Mouse (Mus musculus) spleen, adult 18-20 months (tissue): ENCODE data around the gene Ube2s.
"Not testable (repeated sequence)": the region's sequence is repeated elsewhere in the genome, so short reads cannot be mapped to it uniquely, and the experiment has no call there.

ENCODE experiments used
- DNase-seq, 2 experiments: peaks; one replicate each; pipeline ENCODE4 v3.0.0; 2022; ENCODE audit warnings: mixed read lengths in 2 of 2

The Ube2s gene

DNA sequence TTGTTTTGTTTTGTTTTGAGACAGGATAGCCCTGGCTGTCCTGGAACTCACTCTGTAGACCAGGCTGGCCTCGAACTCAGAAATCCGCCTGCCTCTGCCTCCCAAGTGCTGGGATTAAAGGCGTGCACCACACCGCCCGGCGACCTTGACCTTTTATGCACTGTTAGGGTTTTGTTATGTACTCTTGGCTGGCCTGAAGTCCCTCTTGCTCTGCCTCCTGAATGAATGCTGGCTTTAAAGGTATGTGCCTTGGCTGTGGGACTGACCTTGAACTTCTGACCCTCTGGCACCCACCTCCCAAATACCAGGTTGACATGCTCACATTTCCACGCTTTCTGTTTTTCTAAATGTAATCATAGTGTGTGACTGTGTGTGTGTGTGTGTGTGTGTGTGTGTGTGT lies 8.5 kb upstream of the Ube2s start:
- not testable (repeated sequence) for DNase-seq

DNA sequence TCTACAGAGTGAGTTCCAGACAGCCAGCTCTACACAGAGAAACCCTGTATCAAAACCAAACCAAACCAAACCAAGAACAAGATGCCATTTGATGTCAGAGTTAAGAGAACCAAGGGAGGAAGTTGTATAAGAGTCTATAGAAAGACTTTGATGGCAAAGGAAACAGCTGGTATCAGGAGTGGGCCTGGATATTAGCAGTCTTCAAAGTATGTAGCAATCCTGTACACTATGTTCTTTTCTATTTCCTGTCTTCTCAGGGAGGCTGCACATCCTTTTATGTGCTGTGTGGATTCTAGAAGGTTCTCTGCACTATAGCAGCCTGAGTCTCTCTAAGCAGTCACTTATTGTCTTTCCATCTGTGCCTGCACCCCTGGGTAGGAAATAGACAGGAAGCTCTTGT lies 4.2 kb upstream of the Ube2s start:
- no peak for DNase-seq

DNA sequence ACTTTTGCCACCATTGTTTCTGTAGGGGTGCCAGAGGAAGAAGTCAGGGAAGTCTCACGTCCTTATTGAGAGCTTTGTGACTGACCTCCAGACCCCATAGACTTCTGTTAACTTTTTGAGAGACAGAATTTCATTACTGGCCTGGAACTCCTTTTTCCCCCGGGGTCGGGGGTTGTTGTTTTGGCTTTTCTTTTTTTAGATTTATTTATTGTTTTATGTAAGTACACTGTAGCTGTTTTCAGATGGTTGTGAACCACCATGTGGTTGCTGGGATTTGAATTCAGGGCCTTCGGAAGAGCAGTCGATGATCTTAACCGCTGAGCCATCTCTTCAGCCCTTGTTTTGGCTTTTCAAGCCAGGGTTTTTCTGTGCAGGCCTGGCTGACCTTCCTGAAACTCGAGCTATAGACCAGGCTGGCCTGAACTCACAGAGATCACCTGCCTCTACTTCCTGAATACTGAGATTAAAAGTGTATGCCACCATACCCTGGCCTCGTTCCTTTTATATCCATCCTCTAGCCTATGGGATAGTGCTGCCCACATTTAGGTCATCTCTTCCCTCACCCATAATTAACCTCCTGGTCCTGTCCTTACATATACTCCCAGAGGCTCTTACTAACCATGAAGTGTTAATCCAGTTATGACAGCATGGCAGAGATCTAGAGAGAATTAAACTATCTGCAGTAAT lies 858 bp upstream of the Ube2s start:
- DNase-seq, result no peak

DNA sequence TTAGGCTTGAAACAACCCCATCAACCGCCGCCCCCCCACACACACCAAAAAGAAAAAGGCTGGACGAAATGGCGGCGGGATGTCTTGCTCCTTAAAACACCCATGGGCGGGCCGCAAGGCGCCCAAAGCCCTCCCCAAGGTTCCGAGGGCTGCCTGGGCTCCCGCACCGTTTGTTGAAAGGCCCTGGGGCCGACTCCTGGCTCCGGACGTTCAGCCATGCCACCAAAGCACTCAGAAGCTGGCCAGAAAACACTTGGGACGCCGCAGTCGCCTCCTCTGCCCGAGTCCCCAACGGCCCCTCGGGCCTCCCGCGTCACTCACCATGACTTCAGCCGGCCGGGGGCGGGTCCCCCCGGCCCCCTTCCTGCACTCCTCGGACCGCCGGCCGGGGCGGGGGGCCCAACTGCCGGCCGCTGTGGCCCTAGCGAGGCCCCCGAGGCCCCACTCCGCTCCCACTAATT lies 518 bp downstream of the Ube2s start:
- DNase-seq, result no peak

DNA sequence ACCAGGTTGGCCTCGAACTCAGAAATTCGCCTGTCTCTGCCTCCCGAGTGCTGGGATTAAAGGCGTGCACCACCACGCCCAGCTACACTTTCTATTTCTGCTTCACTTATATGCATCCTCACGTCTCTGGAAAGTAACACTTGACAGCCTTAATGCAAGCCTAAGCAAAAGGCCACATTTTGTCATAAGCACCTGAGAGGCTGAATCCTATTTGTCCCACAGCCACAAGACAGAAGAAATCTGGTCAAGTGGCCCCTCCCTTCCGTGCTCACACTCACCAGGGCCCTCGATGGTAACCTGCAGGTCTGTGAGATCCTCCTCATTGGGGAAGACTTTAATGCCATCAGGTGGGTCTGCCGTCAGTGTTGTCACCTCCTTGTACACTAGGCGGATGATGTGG lies 1.3 kb downstream of the Ube2s start:
- not testable (repeated sequence) for DNase-seq

DNA sequence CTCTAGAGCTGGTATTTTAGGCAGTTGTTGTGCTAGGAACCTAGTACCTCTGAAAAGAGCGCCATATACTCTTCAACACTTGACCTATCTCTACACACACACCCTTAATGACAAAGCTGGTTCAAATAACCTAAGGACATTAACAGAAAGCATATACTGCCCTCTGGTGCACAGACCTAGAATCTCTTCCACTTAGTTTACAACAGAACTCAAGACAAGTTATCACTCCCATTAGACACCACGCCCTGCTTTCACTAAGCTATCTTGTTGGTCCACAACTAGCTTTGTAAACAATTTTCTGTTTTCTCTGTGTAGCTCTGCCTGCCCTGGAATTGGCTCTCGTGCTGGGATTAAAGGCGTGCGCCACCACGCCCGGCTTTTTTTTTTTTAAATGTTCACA lies 5.7 kb downstream of the Ube2s start:
- DNase-seq, result peak in 1 of 2 experiments; percentile 23

DNA sequence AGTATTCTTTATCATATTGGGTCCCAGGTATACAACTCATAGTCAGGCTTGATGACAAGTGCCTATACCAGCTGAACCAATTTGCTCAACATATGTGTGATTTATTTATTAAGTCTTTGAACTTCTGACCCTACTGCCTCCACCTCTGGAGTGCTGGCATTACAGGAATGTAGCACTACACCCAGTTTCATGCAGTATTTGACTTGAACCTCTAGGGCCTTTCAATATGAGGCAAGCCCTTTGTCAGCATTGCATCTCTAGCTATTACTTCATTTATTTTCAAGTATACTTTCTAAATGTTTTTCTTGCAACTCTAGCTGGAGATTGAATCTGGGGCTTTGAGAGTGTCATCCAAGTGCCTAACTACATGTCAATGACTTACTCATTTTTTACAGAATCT lies 10.1 kb downstream of the Ube2s start:
- no peak for DNase-seq

DNA sequence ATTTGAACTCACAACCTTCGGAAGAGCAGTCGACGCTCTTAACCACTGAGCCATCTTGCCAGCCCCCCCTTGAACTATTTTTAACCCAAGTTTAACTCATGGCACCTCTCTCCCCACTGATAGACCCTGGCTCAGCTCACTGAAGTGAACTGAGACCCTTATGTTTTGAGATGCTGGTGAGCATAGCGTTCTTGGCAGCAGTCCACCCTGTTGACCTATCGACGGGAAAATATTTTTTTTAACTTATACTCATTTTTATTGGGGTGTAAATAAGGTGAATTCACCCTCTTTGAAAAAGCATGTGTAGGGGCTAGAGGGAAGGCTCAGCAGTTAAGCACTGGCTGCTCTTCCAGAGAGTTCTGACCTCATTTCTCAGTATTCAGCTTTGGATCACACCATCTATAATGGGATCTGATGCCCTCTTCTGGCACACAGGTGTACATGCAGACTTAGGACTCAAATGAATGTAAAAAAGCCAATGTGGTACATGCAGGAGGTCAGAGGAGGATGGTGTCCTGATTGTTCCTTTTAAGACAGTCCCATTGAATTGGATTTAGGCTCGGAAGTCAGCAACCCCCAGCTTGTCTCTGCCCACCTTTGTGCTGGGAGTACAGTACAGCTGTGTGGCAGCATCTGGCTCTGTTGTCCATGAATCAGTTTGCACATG lies 16.5 kb downstream of the Ube2s start:
- DNase-seq, result no peak

DNA sequence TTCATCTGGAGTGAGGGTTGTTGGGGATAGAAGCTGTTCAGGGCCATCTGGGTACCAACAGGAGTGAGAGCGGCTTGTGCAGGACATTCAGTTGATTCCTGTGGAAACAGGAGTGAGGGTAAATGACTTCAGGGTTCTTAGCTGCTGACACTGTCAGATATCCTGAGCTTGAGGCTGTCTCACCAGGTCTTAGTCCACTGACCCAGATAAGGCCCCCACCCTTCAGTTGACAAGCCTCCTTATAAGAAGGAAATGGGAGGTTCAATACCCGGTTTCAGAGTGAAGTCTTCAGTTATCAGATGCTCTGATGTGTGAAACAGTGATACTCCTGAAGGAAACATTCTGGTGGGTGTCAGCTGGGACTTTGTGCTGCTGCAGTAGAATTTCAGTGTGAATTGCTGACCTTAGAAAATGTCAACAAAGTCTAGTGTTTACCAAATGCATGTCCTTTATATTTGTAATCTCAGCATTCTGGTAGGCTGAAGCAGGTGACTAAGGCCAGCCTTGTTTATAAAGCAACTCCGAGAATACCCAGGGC lies 17.7 kb downstream of the Ube2s start:
- DNase-seq, result no peak

DNA sequence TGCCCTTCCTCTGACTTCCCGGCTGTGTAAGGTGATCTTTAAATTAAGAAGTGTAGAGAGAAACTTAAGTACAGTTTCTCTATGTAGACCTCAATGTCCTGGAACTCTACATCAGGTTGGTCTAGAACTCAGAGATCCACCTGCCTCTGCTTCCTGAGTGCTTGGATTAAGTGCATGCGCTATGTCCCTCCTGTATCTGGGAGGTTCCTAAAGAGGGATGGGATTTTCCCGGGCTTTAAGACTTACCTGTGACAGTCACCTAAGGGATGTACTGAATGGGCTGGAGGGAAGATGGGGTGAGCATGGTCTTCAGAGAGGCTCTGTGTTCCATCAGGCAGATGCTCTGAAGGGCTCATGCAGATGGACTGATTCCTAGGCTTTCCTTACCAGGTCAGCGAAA lies 18.7 kb downstream of the Ube2s start:
- DNase-seq, result no peak

DNA sequence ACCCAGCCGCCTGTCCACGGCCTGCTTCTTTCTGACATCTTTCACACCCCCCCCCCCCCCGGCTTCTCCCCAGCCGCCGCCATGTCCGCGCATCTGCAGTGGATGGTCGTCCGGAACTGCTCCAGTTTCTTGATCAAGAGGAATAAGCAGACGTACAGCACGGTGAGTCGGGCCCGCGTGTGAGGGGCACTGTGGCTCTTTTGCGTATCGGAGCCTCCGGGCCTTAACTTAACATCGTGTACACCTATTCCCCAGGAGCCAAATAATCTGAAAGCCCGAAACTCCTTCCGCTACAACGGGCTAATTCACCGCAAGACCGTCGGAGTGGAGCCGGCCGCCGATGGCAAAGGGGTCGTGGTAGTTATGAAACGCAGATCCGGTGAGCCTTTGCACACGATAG lies 19.1 kb downstream of the Ube2s start:
- peak in 1 of 2 experiments; percentile 20 for DNase-seq

DNA sequence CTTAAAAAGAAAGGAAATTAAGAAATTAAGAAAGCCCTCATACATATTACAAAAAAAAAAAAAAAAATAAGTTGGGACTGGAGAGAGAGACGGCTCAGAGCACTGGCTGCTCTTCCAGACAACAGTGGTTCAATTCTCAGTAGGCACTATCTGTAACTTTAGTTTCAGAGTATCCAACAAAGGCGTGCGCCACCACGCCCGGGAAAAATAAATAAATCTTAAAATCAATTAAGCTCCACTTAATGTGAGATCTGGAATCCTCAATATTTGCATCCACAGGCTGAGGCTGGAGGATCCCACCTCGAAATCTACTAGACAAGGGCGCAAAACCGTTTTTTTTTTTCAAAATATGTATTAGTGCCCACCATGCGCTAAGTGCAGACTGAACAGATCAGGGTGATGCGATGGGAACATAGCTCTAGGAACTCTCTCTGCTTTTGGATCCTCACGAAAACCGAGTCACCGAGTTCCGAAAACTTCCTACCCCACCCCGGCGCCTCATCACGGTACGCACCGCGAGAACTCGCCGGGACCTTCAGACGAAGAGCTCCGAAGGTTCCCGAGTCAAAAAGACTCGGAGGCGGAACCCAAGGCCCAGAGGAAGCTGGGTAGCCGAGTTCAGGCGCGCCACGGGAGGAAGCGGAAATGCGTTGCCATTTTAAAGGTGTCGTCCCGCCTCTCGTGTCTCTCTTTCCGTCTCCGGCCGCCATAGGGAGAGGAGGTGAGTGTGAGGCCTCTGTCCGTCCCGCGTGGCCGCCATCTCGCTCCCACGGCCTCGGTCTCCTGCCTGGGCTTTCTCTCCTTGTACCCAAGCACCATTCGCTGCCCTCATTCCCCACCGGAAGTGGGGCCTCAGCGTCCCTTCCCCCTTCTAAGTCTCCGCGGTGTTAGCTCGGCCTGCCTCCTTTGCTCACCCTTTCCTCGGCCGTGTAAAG lies 19.8 kb downstream of the Ube2s start, which contains the start of gene Rpl28:
TSS of gene Rpl28 (plus strand) at position 597 of the 935 bp plus-strand sequence.
- peak; percentile 84 to 89 for DNase-seq

DNA sequence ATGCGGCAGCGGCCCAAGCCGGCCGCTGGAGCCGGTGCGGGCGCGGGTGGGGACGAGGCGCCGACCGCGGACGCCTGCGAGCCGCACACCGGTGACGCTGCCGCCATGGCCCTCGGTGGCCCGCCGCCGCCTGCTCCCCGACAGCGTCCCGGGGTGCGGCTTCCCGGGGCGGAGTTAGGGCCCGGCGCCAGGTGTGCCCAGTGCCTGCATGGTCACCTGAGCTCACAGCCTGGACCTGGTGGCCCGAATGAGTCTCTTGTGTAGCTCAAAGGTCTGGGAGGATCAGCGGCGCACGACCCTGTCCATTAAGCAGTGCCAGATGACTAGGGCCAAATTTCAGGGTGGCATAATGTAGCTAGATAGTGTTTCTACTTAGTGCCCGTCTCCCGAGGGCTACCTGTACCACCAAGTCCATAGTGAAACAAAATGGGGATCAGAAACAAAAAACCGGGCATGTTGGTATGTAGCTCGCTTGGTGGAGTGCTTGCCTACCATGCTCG lies 22.9 kb downstream of the Ube2s start, which contains the start of gene Tmem238:
TSS of gene Tmem238 (minus strand) at position 221 of the 500 bp plus-strand sequence.
- peak in 1 of 2 experiments; percentile 57 for DNase-seq

DNA sequence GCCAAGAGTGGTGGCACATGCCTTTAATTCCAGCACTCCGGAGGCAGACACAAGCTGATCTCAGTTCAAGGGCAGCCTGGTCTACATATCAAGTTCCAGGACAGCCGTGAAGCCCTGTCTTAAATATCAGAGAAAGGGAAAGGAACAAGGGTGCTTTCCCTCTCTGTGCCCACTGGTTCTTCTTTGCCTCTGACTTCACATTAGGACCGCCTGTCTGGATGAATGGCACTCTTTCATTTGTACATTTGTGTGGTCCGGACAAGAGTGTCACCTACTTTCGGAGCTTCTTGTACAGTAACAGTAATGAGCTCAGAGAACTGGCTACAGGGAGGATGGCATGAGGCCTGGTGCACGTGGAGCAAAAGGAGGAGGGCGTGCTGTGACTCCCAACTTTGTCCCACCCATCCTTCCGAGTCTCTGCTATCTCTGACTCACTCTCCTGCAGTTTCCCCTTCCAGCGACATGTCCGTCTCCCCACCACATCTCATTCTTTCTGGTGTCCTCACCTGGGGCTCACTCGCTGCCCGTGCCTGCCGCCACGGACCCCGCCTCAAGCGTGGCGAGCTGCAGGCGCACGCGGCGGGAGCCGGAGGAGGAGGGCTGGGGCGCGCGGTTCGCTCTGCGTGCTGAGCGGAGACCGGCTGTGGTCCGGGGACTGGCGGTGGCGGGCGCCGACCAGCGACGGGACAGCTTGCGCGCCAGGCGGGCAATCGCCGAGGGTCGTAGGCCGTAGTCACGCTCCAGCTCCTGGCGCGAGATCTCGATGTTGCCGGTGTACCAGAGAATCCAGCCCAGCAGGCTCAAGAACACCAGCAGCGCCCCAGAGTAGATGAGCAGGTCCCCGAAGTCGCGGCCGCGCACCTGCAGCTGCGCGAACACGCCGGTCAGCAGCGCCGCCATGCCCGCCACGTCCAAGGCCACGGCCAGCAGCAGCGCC lies 23.6 kb downstream of the Ube2s start:
- peak; percentile 32 to 60 for DNase-seq

DNA sequence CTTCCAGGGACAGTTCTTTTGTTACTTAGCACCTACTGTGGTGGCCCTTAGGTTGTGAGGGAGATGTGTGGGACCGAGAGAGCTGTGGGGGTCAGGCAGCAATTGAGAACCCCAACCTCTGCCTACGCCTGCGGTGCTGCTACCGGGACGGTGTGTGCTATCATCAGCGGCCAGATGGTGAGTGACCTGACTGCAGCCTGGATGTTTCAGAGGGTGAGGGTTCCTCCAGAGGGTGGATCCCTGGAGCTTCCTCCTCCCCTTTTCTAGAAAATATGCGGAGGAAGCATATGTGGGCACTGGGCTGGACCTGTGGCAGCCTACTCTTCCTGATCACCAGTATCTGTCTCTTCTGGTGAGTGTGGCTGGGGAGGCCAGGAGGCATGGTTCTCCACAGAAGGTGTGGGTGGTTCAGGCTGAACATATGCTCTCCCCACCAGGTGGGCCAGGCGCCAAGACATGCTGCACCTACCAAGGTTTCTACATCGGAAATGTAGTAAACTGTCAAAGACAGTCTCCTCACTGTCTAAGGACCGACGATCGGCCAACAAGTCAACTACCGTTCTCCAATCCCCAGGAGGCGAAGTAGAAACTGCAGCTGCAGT lies 28.6 kb downstream of the Ube2s start:
- DNase-seq, result no peak

DNA sequence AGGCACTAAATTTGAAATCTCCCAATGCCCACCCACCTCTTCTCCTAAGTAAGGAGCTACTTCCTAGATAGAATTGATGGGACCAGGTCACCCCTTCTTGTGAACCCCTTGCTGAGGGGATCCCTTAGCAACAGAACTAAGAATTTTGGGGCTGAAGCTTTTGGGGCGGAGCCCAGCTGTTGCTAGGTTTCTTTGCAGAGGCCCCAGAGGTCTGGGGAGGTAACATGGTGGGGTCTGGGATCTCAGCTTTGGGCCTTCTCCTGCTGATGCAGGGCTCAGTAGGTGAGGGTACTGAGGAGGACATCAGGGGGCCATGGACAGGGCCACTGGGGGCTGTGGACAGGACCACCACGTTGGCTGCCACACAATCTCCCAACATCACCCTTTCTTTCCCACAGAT lies 29.6 kb downstream of the Ube2s start, which contains the start of the genes Il11 and Tmem190:
TSS of gene Il11 (minus strand) at position 101 of the 400 bp plus-strand sequence.
TSS of gene Tmem190 (plus strand) at position 179 of the 400 bp plus-strand sequence.
- no peak for DNase-seq

DNA sequence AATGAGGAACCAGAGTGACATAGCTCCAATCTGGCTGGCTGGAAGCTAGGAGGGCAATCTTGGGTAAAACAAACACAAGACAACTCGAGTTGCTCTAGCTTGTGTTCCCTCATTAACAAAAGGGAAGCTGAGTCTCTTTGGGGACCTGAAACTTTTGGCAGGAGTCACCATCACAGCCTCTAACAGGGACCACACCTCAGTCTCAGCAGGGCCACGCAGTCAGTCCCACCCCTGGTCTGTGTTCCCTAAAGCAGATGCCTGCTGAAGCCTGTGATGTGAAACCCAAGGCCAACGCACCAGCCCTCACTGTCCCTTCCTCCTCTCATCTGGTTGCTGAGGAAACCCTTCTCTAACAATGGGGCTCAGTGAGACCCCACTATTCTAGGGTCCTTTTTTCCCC lies 30.3 kb downstream of the Ube2s start:
- no peak for DNase-seq

DNA sequence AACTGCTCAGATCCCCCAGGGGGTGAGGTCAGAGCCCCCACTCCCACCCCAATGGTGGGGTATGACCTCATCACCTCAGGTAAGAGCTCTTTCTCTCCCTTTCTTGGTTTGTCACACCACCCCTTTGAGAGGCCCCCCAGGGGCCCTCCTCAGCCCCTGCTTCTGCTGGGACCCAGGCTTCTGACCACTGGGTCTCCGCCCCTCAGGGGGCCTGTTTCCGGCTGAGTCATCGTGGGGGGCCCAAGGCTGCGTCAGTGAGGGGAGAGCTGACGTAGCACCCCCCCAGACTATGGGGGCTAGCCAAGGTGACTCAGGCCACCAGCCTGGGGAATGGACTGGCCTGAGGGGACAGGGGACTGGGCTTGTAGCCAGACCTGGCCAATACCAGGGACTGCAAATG lies 32.5 kb downstream of the Ube2s start:
- no peak for DNase-seq

DNA sequence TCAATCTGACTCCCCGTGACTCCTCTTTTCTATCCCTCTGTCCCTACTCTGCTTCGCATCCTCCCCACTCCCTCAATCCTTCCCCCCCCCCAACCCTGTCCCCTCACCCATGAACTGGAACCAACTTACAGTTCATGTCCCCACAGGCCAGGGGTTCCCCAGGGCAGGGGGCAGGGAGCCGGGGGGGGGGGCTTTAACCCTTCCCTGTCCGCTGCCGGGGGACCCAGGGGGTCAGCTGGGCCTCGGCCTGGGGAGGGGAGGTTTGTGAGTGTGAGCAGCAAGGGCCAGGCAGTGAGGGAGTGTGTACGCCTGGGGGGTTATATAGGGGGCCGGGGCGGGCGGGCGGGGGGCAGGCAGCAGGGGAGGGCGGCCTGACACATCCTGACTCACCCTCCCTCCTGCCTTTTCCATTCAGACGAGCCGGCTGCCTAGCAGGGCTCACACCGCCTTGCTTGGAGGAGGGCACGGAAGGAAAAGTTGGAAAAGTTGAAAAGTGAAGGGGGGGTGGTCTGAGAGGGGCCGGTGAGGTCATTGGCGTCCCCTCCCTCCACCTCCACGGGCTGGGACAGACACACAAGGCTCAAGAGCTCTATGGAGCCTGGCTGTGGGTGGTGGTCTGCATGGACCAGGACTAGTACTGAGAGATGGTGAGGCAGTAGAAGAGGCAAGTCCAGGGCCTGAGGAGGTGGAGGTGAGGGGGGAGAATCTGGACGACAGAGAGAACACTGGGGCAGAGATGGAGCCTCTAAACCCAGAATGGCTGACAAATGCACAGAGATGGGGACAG lies 34.3 kb downstream of the Ube2s start:
- no peak for DNase-seq
